Mouse (Mus musculus): ENCODE measurements at regions not wholly inside any gene's neighbourhood (a gene's known extent, or its start where the extent isn't known, plus 50 kb on each side); places are given as distances from the start of the nearest gene placed in this dataset.
A peak's percentile ranks its signal among the peaks of the same experiment; 100 is the strongest.

GRCm38 (mm10) chr13:51314541-51314977 lies 93.9 kb upstream of the S1pr3 start:
- ATAC-seq (ENCODE audit: low FRiP score) (peak; percentile 66), DNase-seq (ENCODE audit: low spot score) (peak; percentile 50)
- Histone ChIP-seq H3K9me3 (ENCODE audit: low read length) (no peaks in the 10 kb centered on the region), H3K4me2 (ENCODE audit: low read depth, low read length, poor library complexity, severe bottlenecking) (no peak overlapping the region), H3K4me1 (ENCODE audit: insufficient read depth, low read length) (peaks cover 10% of the 10 kb centered on the region; the same call in 1 of the 2 replicates), H3K27me3 (ENCODE audit: insufficient read depth, low read length) (no peaks in the 10 kb centered on the region), H3K4me3 (ENCODE audit: low read depth, low read length) (no peak overlapping the region), H3K9ac (replicated peaks; ENCODE audit: low read length, poor library complexity, severe bottlenecking) (0 out of 2 replicates have a peak overlapping the region, but pooled peaks have one; percentile 1), H3K36me3 (ENCODE audit: insufficient read depth, low read length) (no peaks in the 10 kb centered on the region), H3K27ac (ENCODE audit: low read depth, low read length) (peak overlapping the region; percentile 13)
- no peak for TF ChIP-seq CTCF (IDR thresholded peaks at IDR 0.05)
- WGBS: 5% methylated on average over 5 of the region's 5 CpGs

GRCm38 (mm10) chr13:51315008-51315778 lies 93.2 kb upstream of the S1pr3 start:
- Histone ChIP-seq H3K4me3 (ENCODE audit: low read depth, low read length) (no peak overlapping the region), H3K9ac (replicated peaks; ENCODE audit: low read length, poor library complexity, severe bottlenecking) (no peak overlapping the region), H3K27ac (ENCODE audit: low read depth, low read length) (peak overlapping the region; percentile 26), H3K27me3 (ENCODE audit: insufficient read depth, low read length) (no peaks in the 10 kb centered on the region), H3K4me2 (ENCODE audit: low read depth, low read length, poor library complexity, severe bottlenecking) (no peak overlapping the region), H3K36me3 (ENCODE audit: insufficient read depth, low read length) (no peaks in the 10 kb centered on the region), H3K9me3 (ENCODE audit: low read length) (no peaks in the 10 kb centered on the region), H3K4me1 (ENCODE audit: insufficient read depth, low read length) (peaks cover 10% of the 10 kb centered on the region; the same call in 1 of the 2 replicates)
- no peak for TF ChIP-seq CTCF (IDR thresholded peaks at IDR 0.05)
- peak; percentile 36 for ATAC-seq (ENCODE audit: low FRiP score)
- peak; percentile 21 for DNase-seq (ENCODE audit: low spot score)
- whole genome bisulfite sequencing: 38% methylated on average over 10 of the region's 10 CpGs

- Histone ChIP-seq H3K9me3 (ENCODE audit: low read length) (no peaks in the 10 kb centered on the region), H3K27me3 (ENCODE audit: insufficient read depth, low read length) (no peaks in the 10 kb centered on the region), H3K4me3 (ENCODE audit: low read depth, low read length) (no peak overlapping the region), H3K4me2 (ENCODE audit: low read depth, low read length, poor library complexity, severe bottlenecking) (no peak overlapping the region), H3K9ac (replicated peaks; ENCODE audit: low read length, poor library complexity, severe bottlenecking) (no peak overlapping the region), H3K27ac (ENCODE audit: low read depth, low read length) (peak overlapping the region; percentile 26; the same call in 1 of the 2 replicates), H3K36me3 (ENCODE audit: insufficient read depth, low read length) (no peaks in the 10 kb centered on the region), H3K4me1 (ENCODE audit: insufficient read depth, low read length) (peaks cover 10% of the 10 kb centered on the region; the same call in 1 of the 2 replicates)
- 55% methylated on average over 5 of the region's 5 CpGs for WGBS
- DNase-seq (ENCODE audit: low spot score) (no peak), ATAC-seq (ENCODE audit: low FRiP score) (no peak)
- TF ChIP-seq CTCF (IDR thresholded peaks at IDR 0.05): no peak
These were observed 92.7 kb upstream of the S1pr3 start for GRCm38 (mm10) chr13:51315779-51316041.

GRCm38 (mm10) chr13:51323058-51323715 lies 85.3 kb upstream of the S1pr3 start:
- WGBS: 88% methylated on average over 6 of the region's 7 CpGs
- no peak overlapping the region for H3K4me2 ChIP-seq (ENCODE audit: low read depth, low read length, poor library complexity, severe bottlenecking)
- no peak for TF ChIP-seq CTCF (IDR thresholded peaks at IDR 0.05)
- H3K27me3 ChIP-seq (ENCODE audit: insufficient read depth, low read length): no peaks in the 10 kb centered on the region
- ATAC-seq (ENCODE audit: low FRiP score) (no peak), DNase-seq (ENCODE audit: low spot score) (no peak)
- no peaks in the 10 kb centered on the region for H3K9me3 ChIP-seq (ENCODE audit: low read length)
- H3K27ac ChIP-seq (ENCODE audit: low read depth, low read length): no peak overlapping the region
- H3K9ac ChIP-seq (replicated peaks; ENCODE audit: low read length, poor library complexity, severe bottlenecking): no peak overlapping the region
- no peaks in the 10 kb centered on the region for H3K36me3 ChIP-seq (ENCODE audit: insufficient read depth, low read length)
- no peak overlapping the region for H3K4me3 ChIP-seq (ENCODE audit: low read depth, low read length)
- no peaks in the 10 kb centered on the region for H3K4me1 ChIP-seq (ENCODE audit: insufficient read depth, low read length)

- ATAC-seq (ENCODE audit: low FRiP score): no peak
- WGBS: 84% methylated on average over 5 of the region's 5 CpGs
- H3K4me1 ChIP-seq (ENCODE audit: insufficient read depth, low read length): no peaks in the 10 kb centered on the region
These were observed 83.7 kb upstream of the S1pr3 start for GRCm38 (mm10) chr13:51324714-51325113.

GRCm38 (mm10) chr13:51325298-51325697 lies 83.1 kb upstream of the S1pr3 start:
- Histone ChIP-seq H3K27me3 (ENCODE audit: insufficient read depth, low read length) (no peaks in the 10 kb centered on the region), H3K36me3 (ENCODE audit: insufficient read depth, low read length) (no peaks in the 10 kb centered on the region), H3K9ac (replicated peaks; ENCODE audit: low read length, poor library complexity, severe bottlenecking) (no peak overlapping the region), H3K9me3 (ENCODE audit: low read length) (no peaks in the 10 kb centered on the region), H3K27ac (ENCODE audit: low read depth, low read length) (no peak overlapping the region), H3K4me1 (ENCODE audit: insufficient read depth, low read length) (no peaks in the 10 kb centered on the region), H3K4me3 (ENCODE audit: low read depth, low read length) (no peak overlapping the region), H3K4me2 (ENCODE audit: low read depth, low read length, poor library complexity, severe bottlenecking) (no peak overlapping the region)
- ATAC-seq (ENCODE audit: low FRiP score): no peak
- no peak for DNase-seq (ENCODE audit: low spot score)
- TF ChIP-seq CTCF (IDR thresholded peaks at IDR 0.05): no peak
- 62% methylated on average over 5 of the region's 5 CpGs for WGBS

More at GRCm38 (mm10) chr13:51324714-51325113, 83.7 kb upstream of the S1pr3 start:
- Histone ChIP-seq H3K36me3 (ENCODE audit: insufficient read depth, low read length) (no peaks in the 10 kb centered on the region), H3K27me3 (ENCODE audit: insufficient read depth, low read length) (no peaks in the 10 kb centered on the region), H3K27ac (ENCODE audit: low read depth, low read length) (no peak overlapping the region), H3K9ac (replicated peaks; ENCODE audit: low read length, poor library complexity, severe bottlenecking) (no peak overlapping the region), H3K4me3 (ENCODE audit: low read depth, low read length) (no peak overlapping the region), H3K9me3 (ENCODE audit: low read length) (no peaks in the 10 kb centered on the region), H3K4me2 (ENCODE audit: low read depth, low read length, poor library complexity, severe bottlenecking) (no peak overlapping the region)
- DNase-seq (ENCODE audit: low spot score): no peak
- no peak for TF ChIP-seq CTCF (IDR thresholded peaks at IDR 0.05)

All from midbrain, postnatal 0 days (tissue).